Mouse (Mus musculus) c-Kit-positive CD71-positive TER-119-negative erythroid progenitor cells, embryonic 14.5 days (primary cell): ENCODE results near the gene Gm20388.

Experiments used
- DNase-seq: peaks from one replicate; pipeline ENCODE4 v3.0.0-alpha.2; 2013; ENCODE audit warnings: low read depth

Gene Gm20388

GRCm38 (mm10) chr8:122436146-122436545 lies 2525.5 kb downstream of the Gm20388 start:
- DNase-seq = no peak

GRCm38 (mm10) chr8:122436586-122437125 lies 2526.0 kb downstream of the Gm20388 start:
- no peak for DNase-seq

- no peak for DNase-seq
Observed at GRCm38 (mm10) chr8:122437708-122438331, 2527.2 kb downstream of the Gm20388 start.

- no peak for DNase-seq
Observed at GRCm38 (mm10) chr8:122439336-122439735, 2528.7 kb downstream of the Gm20388 start.

- DNase-seq = no peak
Observed at GRCm38 (mm10) chr8:122441326-122441725, 2530.7 kb downstream of the Gm20388 start.

- DNase-seq = no peak
Observed at GRCm38 (mm10) chr8:122442356-122442755, 2531.7 kb downstream of the Gm20388 start.

- DNase-seq = no peak
Observed at GRCm38 (mm10) chr8:122442781-122443180, 2532.1 kb downstream of the Gm20388 start.

GRCm38 (mm10) chr8:122443262-122444006 lies 2532.8 kb downstream of the Gm20388 start, which contains the start of gene Mvd:
Gene Mvd (minus strand): TSS chr8:122443422.
- peak; percentile 98 for DNase-seq

GRCm38 (mm10) chr8:122444058-122444748 lies 2533.6 kb downstream of the Gm20388 start:
- peak; percentile 77 for DNase-seq

GRCm38 (mm10) chr8:122445203-122445602 lies 2534.6 kb downstream of the Gm20388 start:
- no peak for DNase-seq

GRCm38 (mm10) chr8:122451161-122451703 lies 2540.6 kb downstream of the Gm20388 start:
- no peak for DNase-seq

GRCm38 (mm10) chr8:122452154-122452553 lies 2541.5 kb downstream of the Gm20388 start:
- DNase-seq = no peak

- DNase-seq = no peak
Observed at GRCm38 (mm10) chr8:122454409-122454808, 2543.8 kb downstream of the Gm20388 start.

GRCm38 (mm10) chr8:122457171-122457570 lies 2546.5 kb downstream of the Gm20388 start:
- no peak for DNase-seq

- no peak for DNase-seq
Observed at GRCm38 (mm10) chr8:122459218-122459900, 2548.7 kb downstream of the Gm20388 start.

- DNase-seq = no peak
Observed at GRCm38 (mm10) chr8:122459990-122460389, 2549.3 kb downstream of the Gm20388 start.

GRCm38 (mm10) chr8:122460524-122461472 lies 2550.2 kb downstream of the Gm20388 start, which contains the start of gene Snai3:
Gene Snai3 (minus strand): TSS chr8:122460733.
- DNase-seq = no peak

GRCm38 (mm10) chr8:122461473-122462148 lies 2551.0 kb downstream of the Gm20388 start:
- no peak for DNase-seq

GRCm38 (mm10) chr8:122462510-122462909 lies 2551.9 kb downstream of the Gm20388 start:
- DNase-seq = no peak
